Mouse (Mus musculus) embryonic facial prominence, embryonic 12.5 days (tissue): ENCODE measurements around the gene Atp6ap1l. TPM values are rescaled to one million over a fixed set of nuclear protein-coding genes. Genes with fewer than 3 reads are reported as not detected.
"Not testable (repeated sequence)": the region's sequence is repeated elsewhere in the genome, so short reads cannot be mapped to it uniquely, and the experiment has no call there.

ENCODE experiments used
- ATAC-seq: fragments of 200-750 bp; cut with Nextera tagmentation; 2 replicates; pipeline ENCODE4 v1.8.0; 2017; ENCODE audit not compliant: insufficient number of reproducible peaks, insufficient read depth, low FRiP score, low TSS enrichment
- H3K27ac ChIP-seq: fragments of 300-500 bp; sonication (generic); 2 replicates; pipeline ENCODE4 v1.5.1; 2016; ENCODE audit warnings: mild to moderate bottlenecking
- H3K27me3 ChIP-seq: fragments of 300-500 bp; sonication (generic); 2 replicates; pipeline ENCODE4 v1.6.1; 2016; ENCODE audit warnings: mild to moderate bottlenecking, moderate library complexity
- H3K36me3 ChIP-seq: fragments of 300-500 bp; sonication (generic); 2 replicates; pipeline ENCODE4 v1.6.1; 2016; ENCODE audit warnings: mild to moderate bottlenecking
- H3K4me1 ChIP-seq: fragments of 300-500 bp; sonication (generic); 2 replicates; pipeline ENCODE4 v1.6.1; 2016
- H3K4me2 ChIP-seq: fragments of 300-500 bp; sonication (generic); replicated peaks from 2 replicates; pipeline ENCODE4 v1.6.1; 2016; ENCODE audit warnings: mild to moderate bottlenecking, moderate library complexity
- H3K4me3 ChIP-seq: fragments of 300-500 bp; sonication (generic); 2 replicates; pipeline ENCODE4 v1.5.1; 2016; ENCODE audit warnings: mild to moderate bottlenecking
- H3K9ac ChIP-seq: fragments of 300-500 bp; sonication (generic); 2 replicates; pipeline ENCODE4 v1.6.1; 2016; ENCODE audit warnings: mild to moderate bottlenecking, moderate library complexity
- H3K9me3 ChIP-seq: fragments of 300-500 bp; sonication (generic); 2 replicates; pipeline ENCODE4 v1.6.1; 2016; ENCODE audit warnings: mild to moderate bottlenecking, moderate library complexity
- WGBS: fragments of 180-500 bp; shearing (Covaris S2); methylation state at CpG from one replicate; pipeline ENCODE4 v1.1.7; 2016; 5-methylcytosine and 5-hydroxymethylcytosine counted together
- polyA plus RNA-seq: library from polyadenylated mRNA; unstranded; fragments of >200 nt; fragmentation: Nextera tagmentation; extraction: Ambion mirVana; gene quantifications from 2 replicates; pipeline ENCODE4 v1.2.1, GENCODE M21; 2016

Gene Atp6ap1l
- 1.8 and 3.1 TPM in 2 replicates for polyA plus RNA-seq

GRCm38 (mm10) chr13:90905176-90905575 lies at the start of gene Atp6ap1l:
TSS of gene Atp6ap1l (minus strand) at chr13:90905355.
- 91% methylated on average over 5 of the region's 5 CpGs for WGBS
- H3K27me3 ChIP-seq: no peaks in the 10 kb centered on the region
- no peak within 1 kb of the TSS for H3K9ac ChIP-seq
- no peak within 1 kb of the TSS for H3K4me2 ChIP-seq
- ATAC-seq: no peak
- no peak within 1 kb of the TSS for H3K4me3 ChIP-seq
- H3K27ac ChIP-seq: no peak within 1 kb of the TSS
- H3K36me3 ChIP-seq: no peaks in the 10 kb centered on the region
- H3K9me3 ChIP-seq: no peaks in the 10 kb centered on the region
- no peaks in the 10 kb centered on the region for H3K4me1 ChIP-seq

GRCm38 (mm10) chr13:90939600-90939999 lies 34.4 kb upstream of the Atp6ap1l start:
- ATAC-seq: no peak
- Histone ChIP-seq H3K27me3 (no peaks in the 10 kb centered on the region), H3K4me3 (no peak overlapping the region), H3K4me2 (no peak overlapping the region), H3K36me3 (no peaks in the 10 kb centered on the region), H3K9me3 (no peaks in the 10 kb centered on the region), H3K27ac (no peak overlapping the region), H3K4me1 (no peaks in the 10 kb centered on the region), H3K9ac (no peak overlapping the region)
- WGBS: 70% methylated on average over 5 of the region's 5 CpGs

GRCm38 (mm10) chr13:90939192-90939591 lies 34.0 kb upstream of the Atp6ap1l start:
- Histone ChIP-seq H3K9ac (no peak overlapping the region), H3K4me3 (no peak overlapping the region), H3K9me3 (no peaks in the 10 kb centered on the region), H3K27ac (no peak overlapping the region), H3K4me1 (no peaks in the 10 kb centered on the region), H3K36me3 (no peaks in the 10 kb centered on the region), H3K27me3 (no peaks in the 10 kb centered on the region), H3K4me2 (no peak overlapping the region)
- no peak for ATAC-seq
- 63% methylated on average over 6 of the region's 6 CpGs for WGBS

GRCm38 (mm10) chr13:90935852-90936251 lies 30.7 kb upstream of the Atp6ap1l start:
- H3K4me3 ChIP-seq: no peak overlapping the region
- no peaks in the 10 kb centered on the region for H3K36me3 ChIP-seq
- WGBS: 81% methylated on average over 7 of the region's 7 CpGs

GRCm38 (mm10) chr13:90933256-90933655 lies 28.1 kb upstream of the Atp6ap1l start:
- H3K9ac ChIP-seq: no peak overlapping the region
- H3K36me3 ChIP-seq: peaks cover 4% of the 10 kb centered on the region; the same call in 1 of the 2 replicates
- no peak overlapping the region for H3K4me3 ChIP-seq
- WGBS: 64% methylated on average over 3 of the region's 3 CpGs
- no peaks in the 10 kb centered on the region for H3K9me3 ChIP-seq
- no peak for ATAC-seq
- no peak overlapping the region for H3K4me2 ChIP-seq
- no peak overlapping the region for H3K27ac ChIP-seq
- no peaks in the 10 kb centered on the region for H3K27me3 ChIP-seq
- no peaks in the 10 kb centered on the region for H3K4me1 ChIP-seq

More at GRCm38 (mm10) chr13:90935852-90936251, 30.7 kb upstream of the Atp6ap1l start:
- Histone ChIP-seq H3K4me2 (no peak overlapping the region), H3K9me3 (no peaks in the 10 kb centered on the region), H3K4me1 (no peaks in the 10 kb centered on the region), H3K9ac (no peak overlapping the region), H3K27ac (no peak overlapping the region), H3K27me3 (no peaks in the 10 kb centered on the region)
- ATAC-seq: no peak

- Histone ChIP-seq H3K36me3 (peaks cover 35% of the 10 kb centered on the region), H3K9me3 (no peaks in the 10 kb centered on the region), H3K4me1 (no peaks in the 10 kb centered on the region), H3K27me3 (no peaks in the 10 kb centered on the region), H3K4me2 (no peak overlapping the region), H3K9ac (no peak overlapping the region), H3K4me3 (no peak overlapping the region), H3K27ac (no peak overlapping the region)
- WGBS: 21% methylated on average over 5 of the region's 5 CpGs
- ATAC-seq: no peak
Measured at GRCm38 (mm10) chr13:90929847-90930246, 24.7 kb upstream of the Atp6ap1l start.

GRCm38 (mm10) chr13:90928266-90928665 lies 23.1 kb upstream of the Atp6ap1l start:
- H3K9me3 ChIP-seq, ATAC-seq, H3K4me3 ChIP-seq, H3K4me2 ChIP-seq, H3K4me1 ChIP-seq, H3K27me3 ChIP-seq, H3K9ac ChIP-seq, H3K27ac ChIP-seq: not testable (repeated sequence)
- H3K36me3 ChIP-seq: peaks cover 37% of the 10 kb centered on the region
- WGBS: 89% methylated on average over 9 of the region's 10 CpGs

- no peaks in the 10 kb centered on the region for H3K9me3 ChIP-seq
- H3K4me3 ChIP-seq: no peak overlapping the region
- WGBS: 82% methylated on average over 5 of the region's 5 CpGs
- no peak overlapping the region for H3K4me2 ChIP-seq
- 0 out of 2 replicates have a peak, but pooled peaks cover 4% of the 10 kb centered on the region for H3K4me1 ChIP-seq
- no peaks in the 10 kb centered on the region for H3K27me3 ChIP-seq
- no peak for ATAC-seq
- peaks cover 37% of the 10 kb centered on the region for H3K36me3 ChIP-seq
- no peak overlapping the region for H3K9ac ChIP-seq
- H3K27ac ChIP-seq: no peak overlapping the region
Measured at GRCm38 (mm10) chr13:90926938-90927633, 21.9 kb upstream of the Atp6ap1l start.

GRCm38 (mm10) chr13:90926125-90926765 lies 21.1 kb upstream of the Atp6ap1l start:
- no peaks in the 10 kb centered on the region for H3K9me3 ChIP-seq
- no peak overlapping the region for H3K9ac ChIP-seq
- H3K36me3 ChIP-seq: peaks cover 37% of the 10 kb centered on the region
- H3K4me3 ChIP-seq: no peak overlapping the region
- ATAC-seq: no peak
- WGBS: 79% methylated on average over 7 of the region's 7 CpGs
- H3K4me1 ChIP-seq: 0 out of 2 replicates have a peak, but pooled peaks cover 4% of the 10 kb centered on the region
- no peak overlapping the region for H3K27ac ChIP-seq
- no peaks in the 10 kb centered on the region for H3K27me3 ChIP-seq
- H3K4me2 ChIP-seq: no peak overlapping the region

- no peak overlapping the region for H3K4me2 ChIP-seq
- no peak overlapping the region for H3K9ac ChIP-seq
- peaks cover 35% of the 10 kb centered on the region for H3K36me3 ChIP-seq
- ATAC-seq: no peak
- H3K27me3 ChIP-seq: no peaks in the 10 kb centered on the region
- H3K9me3 ChIP-seq: no peaks in the 10 kb centered on the region
- WGBS: 86% methylated on average over 5 of the region's 5 CpGs
- H3K4me1 ChIP-seq: 0 out of 2 replicates have a peak, but pooled peaks cover 4% of the 10 kb centered on the region
- no peak overlapping the region for H3K4me3 ChIP-seq
- no peak overlapping the region for H3K27ac ChIP-seq
Measured at GRCm38 (mm10) chr13:90925191-90925590, 20.0 kb upstream of the Atp6ap1l start.

- Histone ChIP-seq H3K36me3 (peaks cover 35% of the 10 kb centered on the region), H3K27ac (no peak overlapping the region), H3K9ac (peak overlapping the region; percentile 93), H3K9me3 (no peaks in the 10 kb centered on the region), H3K4me3 (peak overlapping the region; percentile 84), H3K4me2 (peak overlapping the region; percentile 64), H3K4me1 (0 out of 2 replicates have a peak, but pooled peaks cover 4% of the 10 kb centered on the region), H3K27me3 (no peaks in the 10 kb centered on the region)
- ATAC-seq: no peak
- 47% methylated on average over 9 of the region's 9 CpGs for WGBS
Measured at GRCm38 (mm10) chr13:90924072-90924471, 18.9 kb upstream of the Atp6ap1l start.

- Histone ChIP-seq H3K4me2 (peak overlapping the region; percentile 64), H3K36me3 (peaks cover 35% of the 10 kb centered on the region), H3K9ac (peak overlapping the region; percentile 93), H3K4me3 (peak overlapping the region; percentile 84)
- not testable (repeated sequence) for H3K27me3 ChIP-seq, H3K9me3 ChIP-seq, ATAC-seq, H3K27ac ChIP-seq, H3K4me1 ChIP-seq
- WGBS: 2% methylated on average over 13 of the region's 13 CpGs
Measured at GRCm38 (mm10) chr13:90923617-90924016, 18.5 kb upstream of the Atp6ap1l start.
